Mouse (Mus musculus): ENCODE measurements around the gene Cadps. TPM values are rescaled to one million over a fixed set of nuclear protein-coding genes. Genes with fewer than 3 reads are reported as not detected.

Gene Cadps
- polyA plus RNA-seq, 1 experiment from 2014 or later = not detected

- no peak overlapping the region for H3K4me2 ChIP-seq (ENCODE audit: low read depth, low read length)
- WGBS (ENCODE audit: insufficient replicate concordance) = 45% methylated on average over 7 of the region's 7 CpGs
Measured at GRCm38 (mm10) chr14:12637121-12637754, 185.6 kb downstream of the Cadps start.

DNA sequence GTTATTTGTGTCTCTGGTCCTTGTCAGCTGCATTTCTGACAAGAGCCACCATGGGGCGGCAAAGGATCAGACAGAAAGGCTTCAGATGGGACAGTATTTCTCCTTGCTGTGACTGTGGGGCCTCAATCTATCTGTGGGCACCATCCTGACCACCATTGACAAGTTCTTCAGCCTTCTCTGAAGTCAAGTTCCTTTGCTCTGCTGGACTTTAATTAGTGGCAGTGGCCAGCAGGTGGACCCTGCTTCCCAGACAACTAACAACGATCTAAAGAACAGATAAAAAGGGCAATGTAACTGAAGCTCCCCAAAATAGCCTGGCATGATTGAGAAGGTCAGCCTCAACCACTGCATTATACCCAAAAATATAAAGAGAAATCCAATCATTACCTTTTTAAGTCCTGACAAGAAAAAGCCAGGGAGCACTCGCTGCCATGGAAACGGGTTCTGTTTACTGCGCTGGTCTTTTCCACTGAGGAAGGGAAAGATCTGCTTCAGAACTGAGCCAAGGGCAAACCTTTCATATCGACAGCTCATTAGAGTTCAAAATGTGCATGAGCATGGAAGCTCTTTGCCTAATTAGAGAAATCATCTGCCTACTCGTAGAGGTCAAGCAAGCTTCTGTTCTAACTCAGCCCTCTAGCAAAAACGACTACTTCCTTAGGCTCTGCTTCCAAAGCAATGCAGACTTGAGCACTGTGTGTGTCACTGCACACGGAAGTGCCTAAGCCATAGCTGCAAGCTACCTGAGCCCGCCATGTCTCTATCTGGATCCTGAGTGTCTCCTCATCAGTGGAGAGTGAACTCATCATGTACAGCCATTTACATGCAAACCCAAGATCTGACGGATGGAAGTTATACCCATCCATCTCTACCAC lies 198.4 kb downstream of the Cadps start:
- Histone ChIP-seq H3K27ac (ENCODE audit: low read length) (no peak overlapping the region), H3K27me3 (ENCODE audit: control insufficient read depth, insufficient read depth, low read depth, low read length) (no peaks in the 10 kb centered on the region), H3K4me2 (ENCODE audit: low read depth, low read length) (no peak overlapping the region), H3K36me3 (ENCODE audit: control insufficient read depth, insufficient read depth) (no peaks in the 10 kb centered on the region), H3K9me3 (replicated peaks; ENCODE audit: control insufficient read depth, low read length) (no peaks in the 10 kb centered on the region), H3K9ac (ENCODE audit: low read depth, low read length) (no peak overlapping the region), H3K4me3 (ENCODE audit: low read depth, low read length) (no peak overlapping the region), H3K4me1 (ENCODE audit: control insufficient read depth, low read depth, low read length) (no peaks in the 10 kb centered on the region)
- 56% methylated on average over 11 of the region's 11 CpGs for WGBS (ENCODE audit: insufficient replicate concordance)
- no peak for ATAC-seq (ENCODE audit: low read depth)

More at GRCm38 (mm10) chr14:12637121-12637754, 185.6 kb downstream of the Cadps start:
- no peaks in the 10 kb centered on the region for H3K9me3 ChIP-seq (replicated peaks; ENCODE audit: control insufficient read depth, low read length)
- no peak for ATAC-seq (ENCODE audit: low read depth)
- no peak overlapping the region for H3K27ac ChIP-seq (ENCODE audit: low read length)
- no peaks in the 10 kb centered on the region for H3K4me1 ChIP-seq (ENCODE audit: control insufficient read depth, low read depth, low read length)
- no peaks in the 10 kb centered on the region for H3K27me3 ChIP-seq (ENCODE audit: control insufficient read depth, insufficient read depth, low read depth, low read length)
- no peak overlapping the region for H3K9ac ChIP-seq (ENCODE audit: low read depth, low read length)
- no peaks in the 10 kb centered on the region for H3K36me3 ChIP-seq (ENCODE audit: control insufficient read depth, insufficient read depth)
- H3K4me3 ChIP-seq (ENCODE audit: low read depth, low read length) = no peak overlapping the region

DNA sequence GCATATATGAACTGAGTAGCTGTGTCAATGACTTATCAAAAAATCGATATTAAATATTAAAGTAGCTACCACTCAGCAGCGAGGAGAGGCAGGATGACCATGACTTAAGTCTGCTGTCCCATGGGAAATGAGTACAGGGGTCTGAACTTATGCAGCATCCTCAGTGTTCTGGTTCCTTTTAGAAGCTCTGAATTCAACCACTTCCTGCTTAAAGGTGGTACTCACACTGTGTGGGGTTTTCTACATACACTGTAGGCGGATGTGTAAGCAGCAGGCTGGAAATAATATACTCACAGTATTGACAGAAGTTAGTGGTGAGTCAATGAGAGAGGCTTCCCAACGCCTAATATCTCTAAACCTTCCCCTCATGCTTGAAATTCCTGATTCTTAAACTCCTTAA lies 215.9 kb downstream of the Cadps start:
- H3K9ac ChIP-seq (ENCODE audit: low read depth, low read length) = no peak overlapping the region
- H3K27ac ChIP-seq (ENCODE audit: low read length) = no peak overlapping the region
- ATAC-seq (ENCODE audit: low read depth) = no peak
- H3K4me3 ChIP-seq (ENCODE audit: low read depth, low read length) = no peak overlapping the region
- H3K9me3 ChIP-seq (replicated peaks; ENCODE audit: control insufficient read depth, low read length) = no peaks in the 10 kb centered on the region
- 45% methylated on average over 4 of the region's 4 CpGs for WGBS (ENCODE audit: insufficient replicate concordance)
- no peaks in the 10 kb centered on the region for H3K4me1 ChIP-seq (ENCODE audit: control insufficient read depth, low read depth, low read length)
- H3K27me3 ChIP-seq (ENCODE audit: control insufficient read depth, insufficient read depth, low read depth, low read length) = no peaks in the 10 kb centered on the region
- no peak overlapping the region for H3K4me2 ChIP-seq (ENCODE audit: low read depth, low read length)
- no peaks in the 10 kb centered on the region for H3K36me3 ChIP-seq (ENCODE audit: control insufficient read depth, insufficient read depth)

GRCm38 (mm10) chr14:12606202-12606601 lies 216.7 kb downstream of the Cadps start:
- Histone ChIP-seq H3K27me3 (ENCODE audit: control insufficient read depth, insufficient read depth, low read depth, low read length) (no peaks in the 10 kb centered on the region), H3K4me1 (ENCODE audit: control insufficient read depth, low read depth, low read length) (no peaks in the 10 kb centered on the region), H3K36me3 (ENCODE audit: control insufficient read depth, insufficient read depth) (no peaks in the 10 kb centered on the region), H3K4me3 (ENCODE audit: low read depth, low read length) (no peak overlapping the region), H3K4me2 (ENCODE audit: low read depth, low read length) (no peak overlapping the region), H3K9me3 (replicated peaks; ENCODE audit: control insufficient read depth, low read length) (no peaks in the 10 kb centered on the region), H3K9ac (ENCODE audit: low read depth, low read length) (no peak overlapping the region), H3K27ac (ENCODE audit: low read length) (no peak overlapping the region)
- WGBS (ENCODE audit: insufficient replicate concordance) = 60% methylated on average over 4 of the region's 4 CpGs
- no peak for ATAC-seq (ENCODE audit: low read depth)

GRCm38 (mm10) chr14:12602080-12602479 lies 220.8 kb downstream of the Cadps start:
- ATAC-seq (ENCODE audit: low read depth) = no peak
- Histone ChIP-seq H3K4me1 (ENCODE audit: control insufficient read depth, low read depth, low read length) (no peaks in the 10 kb centered on the region), H3K9me3 (replicated peaks; ENCODE audit: control insufficient read depth, low read length) (no peaks in the 10 kb centered on the region), H3K36me3 (ENCODE audit: control insufficient read depth, insufficient read depth) (no peaks in the 10 kb centered on the region), H3K27me3 (ENCODE audit: control insufficient read depth, insufficient read depth, low read depth, low read length) (no peaks in the 10 kb centered on the region), H3K27ac (ENCODE audit: low read length) (no peak overlapping the region), H3K4me3 (ENCODE audit: low read depth, low read length) (no peak overlapping the region), H3K9ac (ENCODE audit: low read depth, low read length) (no peak overlapping the region), H3K4me2 (ENCODE audit: low read depth, low read length) (no peak overlapping the region)
- 59% methylated on average over 2 of the region's 2 CpGs for WGBS (ENCODE audit: insufficient replicate concordance)

GRCm38 (mm10) chr14:12595326-12595725 lies 227.6 kb downstream of the Cadps start:
- H3K36me3 ChIP-seq (ENCODE audit: control insufficient read depth, insufficient read depth) = no peaks in the 10 kb centered on the region
- H3K4me3 ChIP-seq (ENCODE audit: low read depth, low read length) = no peak overlapping the region
- no peaks in the 10 kb centered on the region for H3K9me3 ChIP-seq (replicated peaks; ENCODE audit: control insufficient read depth, low read length)
- no peak overlapping the region for H3K27ac ChIP-seq (ENCODE audit: low read length)
- no peaks in the 10 kb centered on the region for H3K4me1 ChIP-seq (ENCODE audit: control insufficient read depth, low read depth, low read length)
- H3K9ac ChIP-seq (ENCODE audit: low read depth, low read length) = no peak overlapping the region
- WGBS (ENCODE audit: insufficient replicate concordance) = 45% methylated on average over 4 of the region's 4 CpGs
- no peak for ATAC-seq (ENCODE audit: low read depth)
- H3K4me2 ChIP-seq (ENCODE audit: low read depth, low read length) = no peak overlapping the region
- H3K27me3 ChIP-seq (ENCODE audit: control insufficient read depth, insufficient read depth, low read depth, low read length) = no peaks in the 10 kb centered on the region

DNA sequence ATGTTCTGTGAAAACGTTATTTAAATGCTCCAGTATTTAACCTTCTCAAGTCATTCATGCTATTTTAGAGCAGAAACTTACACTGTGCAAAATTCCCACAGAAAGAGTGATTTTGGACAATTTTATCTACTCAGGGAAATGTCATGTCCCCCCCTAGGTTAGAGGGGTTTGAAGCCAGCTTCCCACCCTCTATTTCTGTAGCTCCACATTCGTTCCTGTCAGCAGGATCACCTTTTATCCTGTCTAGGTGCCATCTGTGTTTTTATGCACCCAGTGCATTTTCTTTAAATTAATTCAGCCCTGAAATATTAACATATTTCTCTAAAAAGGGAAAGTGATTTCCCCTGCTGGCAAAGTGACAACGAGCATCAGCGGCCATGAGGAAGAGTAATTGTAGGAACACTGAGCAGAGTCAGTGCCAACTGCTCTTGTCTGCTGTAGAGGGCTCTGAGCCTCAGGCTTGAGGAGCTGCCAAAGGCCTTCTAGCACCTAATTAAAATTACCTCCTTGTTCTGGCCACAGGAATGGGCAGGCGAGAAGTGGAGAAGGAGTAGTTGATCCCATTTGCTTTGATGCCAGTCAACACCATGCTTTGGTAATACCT lies 230.3 kb downstream of the Cadps start:
- Histone ChIP-seq H3K9ac (ENCODE audit: low read depth, low read length) (no peak overlapping the region), H3K27ac (ENCODE audit: low read length) (no peak overlapping the region), H3K4me1 (ENCODE audit: control insufficient read depth, low read depth, low read length) (no peaks in the 10 kb centered on the region), H3K4me3 (ENCODE audit: low read depth, low read length) (no peak overlapping the region), H3K4me2 (ENCODE audit: low read depth, low read length) (no peak overlapping the region), H3K27me3 (ENCODE audit: control insufficient read depth, insufficient read depth, low read depth, low read length) (no peaks in the 10 kb centered on the region), H3K36me3 (ENCODE audit: control insufficient read depth, insufficient read depth) (no peaks in the 10 kb centered on the region), H3K9me3 (replicated peaks; ENCODE audit: control insufficient read depth, low read length) (no peaks in the 10 kb centered on the region)
- ATAC-seq (ENCODE audit: low read depth) = no peak
- WGBS (ENCODE audit: insufficient replicate concordance) = 54% methylated on average over 5 of the region's 5 CpGs

DNA sequence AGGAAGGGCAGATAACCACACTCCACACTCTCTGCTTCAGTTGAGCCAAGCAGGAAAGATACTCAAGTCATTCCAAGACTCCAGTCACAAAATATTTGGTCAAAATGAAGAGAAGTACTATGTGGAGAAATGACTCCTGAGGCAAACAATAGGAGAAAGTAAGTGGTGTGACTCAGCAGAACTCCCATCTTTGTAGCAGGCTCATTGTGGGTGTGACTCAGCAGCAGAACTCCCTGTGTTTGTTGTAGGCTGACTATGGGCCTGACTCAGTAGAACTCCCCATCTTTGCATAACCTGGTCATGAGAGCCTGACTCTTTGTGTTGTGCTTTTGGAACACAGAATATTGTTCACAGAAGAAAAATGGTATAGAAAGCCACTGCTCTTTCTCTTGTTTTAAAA lies 231.1 kb downstream of the Cadps start:
- Histone ChIP-seq H3K27me3 (ENCODE audit: control insufficient read depth, insufficient read depth, low read depth, low read length) (no peaks in the 10 kb centered on the region), H3K9me3 (replicated peaks; ENCODE audit: control insufficient read depth, low read length) (no peaks in the 10 kb centered on the region), H3K36me3 (ENCODE audit: control insufficient read depth, insufficient read depth) (no peaks in the 10 kb centered on the region), H3K9ac (ENCODE audit: low read depth, low read length) (no peak overlapping the region), H3K4me2 (ENCODE audit: low read depth, low read length) (no peak overlapping the region), H3K4me3 (ENCODE audit: low read depth, low read length) (no peak overlapping the region), H3K27ac (ENCODE audit: low read length) (no peak overlapping the region), H3K4me1 (ENCODE audit: control insufficient read depth, low read depth, low read length) (no peaks in the 10 kb centered on the region)
- ATAC-seq (ENCODE audit: low read depth) = no peak

- Histone ChIP-seq H3K4me3 (ENCODE audit: low read depth, low read length) (no peak overlapping the region), H3K4me1 (ENCODE audit: control insufficient read depth, low read depth, low read length) (no peaks in the 10 kb centered on the region), H3K9ac (ENCODE audit: low read depth, low read length) (no peak overlapping the region), H3K36me3 (ENCODE audit: control insufficient read depth, insufficient read depth) (no peaks in the 10 kb centered on the region), H3K4me2 (ENCODE audit: low read depth, low read length) (no peak overlapping the region), H3K27me3 (ENCODE audit: control insufficient read depth, insufficient read depth, low read depth, low read length) (no peaks in the 10 kb centered on the region), H3K27ac (ENCODE audit: low read length) (no peak overlapping the region), H3K9me3 (replicated peaks; ENCODE audit: control insufficient read depth, low read length) (no peaks in the 10 kb centered on the region)
- no peak for ATAC-seq (ENCODE audit: low read depth)
- 53% methylated on average over 5 of the region's 5 CpGs for WGBS (ENCODE audit: insufficient replicate concordance)
Measured at GRCm38 (mm10) chr14:12583536-12583935, 239.3 kb downstream of the Cadps start.
